Mouse (Mus musculus): Measurements from ENCODE around the gene Xiap. TPM values are rescaled to one million over a fixed set of nuclear protein-coding genes. Genes with fewer than 3 reads are reported as not detected.

The Xiap gene
- 3.7 TPM for polyA plus RNA-seq (2012; fragmentation: generic; extraction: Trizol)

- H3K79me2 ChIP-seq (ENCODE audit: control insufficient read depth, insufficient read depth) = no peaks in the 10 kb centered on the region
- H3K4me3 ChIP-seq = no peak within 1 kb of the TSS
- H3K27me3 ChIP-seq (ENCODE audit: control insufficient read depth, insufficient read depth, insufficient read length) = no peaks in the 10 kb centered on the region
- no peak within 1 kb of the TSS for H3K4me2 ChIP-seq (ENCODE audit: low read depth)
- H3ac ChIP-seq (ENCODE audit: control insufficient read depth, insufficient read length) = no peak within 1 kb of the TSS
- TF ChIP-seq MYOD1 (IDR thresholded peaks at IDR 0.05; ENCODE audit: control insufficient read depth in 1 of 3, insufficient read length in 2 of 3, low read depth in 2 of 3) = no peak
- TF ChIP-seq USF1 (IDR thresholded peaks at IDR 0.05; ENCODE audit: low read depth) = no peak
- TF ChIP-seq CEBPB (IDR thresholded peaks at IDR 0.05; ENCODE audit: insufficient read depth, poor library complexity, severe bottlenecking) = no peak
- TF ChIP-seq SRF (IDR thresholded peaks at IDR 0.05; ENCODE audit: control insufficient read depth, insufficient read length, low read depth) = no peak
- no peak for TF ChIP-seq POLR2AphosphoS2 (IDR thresholded peaks at IDR 0.05; ENCODE audit: insufficient read length, low read depth)
- TF ChIP-seq MAX (IDR thresholded peaks at IDR 0.05; ENCODE audit: low read depth) = no peak
- TF ChIP-seq REST (IDR thresholded peaks at IDR 0.05; ENCODE audit: insufficient read depth, insufficient read length) = no peak
- no peak for TF ChIP-seq TCF12 (IDR thresholded peaks at IDR 0.05; ENCODE audit: insufficient read depth, poor library complexity, severe bottlenecking)
- no peak for TF ChIP-seq E2F4 (IDR thresholded peaks at IDR 0.05; ENCODE audit: insufficient read depth)
- no peak for TF ChIP-seq TCF3 (IDR thresholded peaks at IDR 0.05; ENCODE audit: insufficient read length, low read depth)
- no peak for TF ChIP-seq POLR2A (IDR thresholded peaks at IDR 0.05; ENCODE audit: insufficient read length, low read depth)
- TF ChIP-seq MYOG (IDR thresholded peaks at IDR 0.05; ENCODE audit: control insufficient read depth in 1 of 3, insufficient read depth in 1 of 3, insufficient read length in 2 of 3, low read depth in 2 of 3) = no peak
- no peaks in the 10 kb centered on the region for H3K36me3 ChIP-seq (ENCODE audit: control insufficient read depth, insufficient read depth)
Observed at GRCm38 (mm10) chrX:42059282-42060068, at the start of gene Xiap. Xiap (plus strand) TSS chrX:42059679.

GRCm38 (mm10) chrX:42012677-42013208, 46.7 kb upstream of the Xiap start:
- H3K4me3 ChIP-seq = no peak overlapping the region
- no peak for TF ChIP-seq CEBPB (IDR thresholded peaks at IDR 0.05; ENCODE audit: insufficient read depth, poor library complexity, severe bottlenecking)
- TF ChIP-seq MYOG (IDR thresholded peaks at IDR 0.05; ENCODE audit: control insufficient read depth in 1 of 3, insufficient read depth in 1 of 3, insufficient read length in 2 of 3, low read depth in 2 of 3) = no peak
- no peak for TF ChIP-seq USF1 (IDR thresholded peaks at IDR 0.05; ENCODE audit: low read depth)
- no peak for TF ChIP-seq SRF (IDR thresholded peaks at IDR 0.05; ENCODE audit: control insufficient read depth, insufficient read length, low read depth)
- TF ChIP-seq MAX (IDR thresholded peaks at IDR 0.05; ENCODE audit: low read depth) = no peak
- no peak for TF ChIP-seq E2F4 (IDR thresholded peaks at IDR 0.05; ENCODE audit: insufficient read depth)
- no peak for TF ChIP-seq REST (IDR thresholded peaks at IDR 0.05; ENCODE audit: insufficient read depth, insufficient read length)
- TF ChIP-seq TCF3 (IDR thresholded peaks at IDR 0.05; ENCODE audit: insufficient read length, low read depth) = no peak
- TF ChIP-seq MYOD1 (IDR thresholded peaks at IDR 0.05; ENCODE audit: control insufficient read depth in 1 of 3, insufficient read length in 2 of 3, low read depth in 2 of 3) = no peak
- TF ChIP-seq POLR2AphosphoS2 (IDR thresholded peaks at IDR 0.05; ENCODE audit: insufficient read length, low read depth) = no peak
- no peak for TF ChIP-seq TCF12 (IDR thresholded peaks at IDR 0.05; ENCODE audit: insufficient read depth, poor library complexity, severe bottlenecking)
- TF ChIP-seq POLR2A (IDR thresholded peaks at IDR 0.05; ENCODE audit: insufficient read length, low read depth) = no peak
- H3ac ChIP-seq (ENCODE audit: control insufficient read depth, insufficient read length) = no peak overlapping the region
- H3K4me2 ChIP-seq (ENCODE audit: low read depth) = no peak overlapping the region
- H3K79me2 ChIP-seq (ENCODE audit: control insufficient read depth, insufficient read depth) = no peaks in the 10 kb centered on the region
- no peaks in the 10 kb centered on the region for H3K27me3 ChIP-seq (ENCODE audit: control insufficient read depth, insufficient read depth, insufficient read length)
- no peaks in the 10 kb centered on the region for H3K36me3 ChIP-seq (ENCODE audit: control insufficient read depth, insufficient read depth)

- Histone ChIP-seq H3ac (ENCODE audit: control insufficient read depth, insufficient read length) (no peak overlapping the region), H3K36me3 (ENCODE audit: control insufficient read depth, insufficient read depth) (no peaks in the 10 kb centered on the region), H3K4me3 (no peak overlapping the region), H3K4me2 (ENCODE audit: low read depth) (no peak overlapping the region), H3K79me2 (ENCODE audit: control insufficient read depth, insufficient read depth) (no peaks in the 10 kb centered on the region), H3K27me3 (ENCODE audit: control insufficient read depth, insufficient read depth, insufficient read length) (no peaks in the 10 kb centered on the region)
- no peak for TF ChIP-seq E2F4 (IDR thresholded peaks at IDR 0.05; ENCODE audit: insufficient read depth)
- no peak for TF ChIP-seq REST (IDR thresholded peaks at IDR 0.05; ENCODE audit: insufficient read depth, insufficient read length)
- no peak for TF ChIP-seq MYOG (IDR thresholded peaks at IDR 0.05; ENCODE audit: control insufficient read depth in 1 of 3, insufficient read depth in 1 of 3, insufficient read length in 2 of 3, low read depth in 2 of 3)
- TF ChIP-seq SRF (IDR thresholded peaks at IDR 0.05; ENCODE audit: control insufficient read depth, insufficient read length, low read depth) = no peak
- TF ChIP-seq CEBPB (IDR thresholded peaks at IDR 0.05; ENCODE audit: insufficient read depth, poor library complexity, severe bottlenecking) = no peak
- TF ChIP-seq MYOD1 (IDR thresholded peaks at IDR 0.05; ENCODE audit: control insufficient read depth in 1 of 3, insufficient read length in 2 of 3, low read depth in 2 of 3) = no peak
- TF ChIP-seq USF1 (IDR thresholded peaks at IDR 0.05; ENCODE audit: low read depth) = no peak
- TF ChIP-seq TCF3 (IDR thresholded peaks at IDR 0.05; ENCODE audit: insufficient read length, low read depth) = no peak
- TF ChIP-seq POLR2A (IDR thresholded peaks at IDR 0.05; ENCODE audit: insufficient read length, low read depth) = no peak
- TF ChIP-seq POLR2AphosphoS2 (IDR thresholded peaks at IDR 0.05; ENCODE audit: insufficient read length, low read depth) = no peak
- TF ChIP-seq TCF12 (IDR thresholded peaks at IDR 0.05; ENCODE audit: insufficient read depth, poor library complexity, severe bottlenecking) = no peak
- no peak for TF ChIP-seq MAX (IDR thresholded peaks at IDR 0.05; ENCODE audit: low read depth)
Observed at GRCm38 (mm10) chrX:42013776-42014175, 45.7 kb upstream of the Xiap start.

- no peak for TF ChIP-seq POLR2AphosphoS2 (IDR thresholded peaks at IDR 0.05; ENCODE audit: insufficient read length, low read depth)
- TF ChIP-seq CEBPB (IDR thresholded peaks at IDR 0.05; ENCODE audit: insufficient read depth, poor library complexity, severe bottlenecking) = no peak
- no peak for TF ChIP-seq MYOG (IDR thresholded peaks at IDR 0.05; ENCODE audit: control insufficient read depth in 1 of 3, insufficient read depth in 1 of 3, insufficient read length in 2 of 3, low read depth in 2 of 3)
- no peak for TF ChIP-seq SRF (IDR thresholded peaks at IDR 0.05; ENCODE audit: control insufficient read depth, insufficient read length, low read depth)
- TF ChIP-seq TCF3 (IDR thresholded peaks at IDR 0.05; ENCODE audit: insufficient read length, low read depth) = no peak
- TF ChIP-seq MAX (IDR thresholded peaks at IDR 0.05; ENCODE audit: low read depth) = no peak
- Histone ChIP-seq H3K27me3 (ENCODE audit: control insufficient read depth, insufficient read depth, insufficient read length) (no peaks in the 10 kb centered on the region), H3ac (ENCODE audit: control insufficient read depth, insufficient read length) (no peak overlapping the region), H3K4me2 (ENCODE audit: low read depth) (no peak overlapping the region), H3K79me2 (ENCODE audit: control insufficient read depth, insufficient read depth) (no peaks in the 10 kb centered on the region), H3K4me3 (no peak overlapping the region), H3K36me3 (ENCODE audit: control insufficient read depth, insufficient read depth) (no peaks in the 10 kb centered on the region)
Observed at GRCm38 (mm10) chrX:42014502-42014901, 45.0 kb upstream of the Xiap start.
